Mouse (Mus musculus): Measurements from ENCODE around the gene Mpped2. TPM values are rescaled to one million over a fixed set of nuclear protein-coding genes. Genes with fewer than 3 reads are reported as not detected.

The Mpped2 gene
- polyA plus RNA-seq, 1 experiment: 7.6 TPM

GRCm38 (mm10) chr2:106753703-106754102, 60.6 kb downstream of the Mpped2 start:
- Histone ChIP-seq H3K36me3 (ENCODE audit: control insufficient read depth, insufficient read depth, low read length, poor library complexity, severe bottlenecking) (no peaks in the 10 kb centered on the region), H3K27ac (ENCODE audit: insufficient read depth, low read length) (no peak overlapping the region), H3K9ac (ENCODE audit: low read depth, poor library complexity, severe bottlenecking) (no peak overlapping the region), H3K9me3 (replicated peaks; ENCODE audit: control insufficient read depth, insufficient read depth, low read length, poor library complexity, severe bottlenecking) (no peaks in the 10 kb centered on the region), H3K27me3 (ENCODE audit: control insufficient read depth, insufficient read depth, low read length, poor library complexity, severe bottlenecking) (no peaks in the 10 kb centered on the region), H3K4me1 (ENCODE audit: control insufficient read depth, insufficient read depth, low read length) (no peaks in the 10 kb centered on the region), H3K4me3 (ENCODE audit: low read depth, low read length) (no peak overlapping the region)
- TF ChIP-seq EP300 (IDR thresholded peaks at IDR 0.05; ENCODE audit: insufficient read depth, low read depth, low read length): no peak
- TF ChIP-seq POLR2A (IDR thresholded peaks at IDR 0.05; ENCODE audit: insufficient read depth, low read length): no peak
- no peak for TF ChIP-seq CTCF (IDR thresholded peaks at IDR 0.05; ENCODE audit: low read depth, low read length)

- no peaks in the 10 kb centered on the region for H3K4me1 ChIP-seq (ENCODE audit: control insufficient read depth, insufficient read depth, low read length)
- no peaks in the 10 kb centered on the region for H3K9me3 ChIP-seq (replicated peaks; ENCODE audit: control insufficient read depth, insufficient read depth, low read length, poor library complexity, severe bottlenecking)
- H3K36me3 ChIP-seq (ENCODE audit: control insufficient read depth, insufficient read depth, low read length, poor library complexity, severe bottlenecking): no peaks in the 10 kb centered on the region
- H3K9ac ChIP-seq (ENCODE audit: low read depth, poor library complexity, severe bottlenecking): no peak overlapping the region
- no peak overlapping the region for H3K4me3 ChIP-seq (ENCODE audit: low read depth, low read length)
- H3K27me3 ChIP-seq (ENCODE audit: control insufficient read depth, insufficient read depth, low read length, poor library complexity, severe bottlenecking): no peaks in the 10 kb centered on the region
- no peak overlapping the region for H3K27ac ChIP-seq (ENCODE audit: insufficient read depth, low read length)
- TF ChIP-seq CTCF (IDR thresholded peaks at IDR 0.05; ENCODE audit: low read depth, low read length) (no peak), POLR2A (IDR thresholded peaks at IDR 0.05; ENCODE audit: insufficient read depth, low read length) (no peak), EP300 (IDR thresholded peaks at IDR 0.05; ENCODE audit: insufficient read depth, low read depth, low read length) (no peak)
These were observed 61.6 kb downstream of the Mpped2 start for GRCm38 (mm10) chr2:106754696-106755095.

- Histone ChIP-seq H3K36me3 (ENCODE audit: control insufficient read depth, insufficient read depth, low read length, poor library complexity, severe bottlenecking) (no peaks in the 10 kb centered on the region), H3K27me3 (ENCODE audit: control insufficient read depth, insufficient read depth, low read length, poor library complexity, severe bottlenecking) (no peaks in the 10 kb centered on the region), H3K4me3 (ENCODE audit: low read depth, low read length) (no peak overlapping the region), H3K9me3 (replicated peaks; ENCODE audit: control insufficient read depth, insufficient read depth, low read length, poor library complexity, severe bottlenecking) (no peaks in the 10 kb centered on the region), H3K9ac (ENCODE audit: low read depth, poor library complexity, severe bottlenecking) (no peak overlapping the region), H3K27ac (ENCODE audit: insufficient read depth, low read length) (no peak overlapping the region), H3K4me1 (ENCODE audit: control insufficient read depth, insufficient read depth, low read length) (no peaks in the 10 kb centered on the region)
- no peak for TF ChIP-seq POLR2A (IDR thresholded peaks at IDR 0.05; ENCODE audit: insufficient read depth, low read length)
- no peak for TF ChIP-seq CTCF (IDR thresholded peaks at IDR 0.05; ENCODE audit: low read depth, low read length)
- TF ChIP-seq EP300 (IDR thresholded peaks at IDR 0.05; ENCODE audit: insufficient read depth, low read depth, low read length): no peak
These were observed 63.5 kb downstream of the Mpped2 start for GRCm38 (mm10) chr2:106756354-106757103.

GRCm38 (mm10) chr2:106762920-106763319, 69.9 kb downstream of the Mpped2 start:
- H3K4me1 ChIP-seq (ENCODE audit: control insufficient read depth, insufficient read depth, low read length): no peaks in the 10 kb centered on the region
- H3K27ac ChIP-seq (ENCODE audit: insufficient read depth, low read length): no peak overlapping the region
- H3K36me3 ChIP-seq (ENCODE audit: control insufficient read depth, insufficient read depth, low read length, poor library complexity, severe bottlenecking): no peaks in the 10 kb centered on the region
- H3K9ac ChIP-seq (ENCODE audit: low read depth, poor library complexity, severe bottlenecking): no peak overlapping the region
- no peak overlapping the region for H3K4me3 ChIP-seq (ENCODE audit: low read depth, low read length)
- TF ChIP-seq EP300 (IDR thresholded peaks at IDR 0.05; ENCODE audit: insufficient read depth, low read depth, low read length) (no peak), POLR2A (IDR thresholded peaks at IDR 0.05; ENCODE audit: insufficient read depth, low read length) (no peak), CTCF (IDR thresholded peaks at IDR 0.05; ENCODE audit: low read depth, low read length) (no peak)
- H3K9me3 ChIP-seq (replicated peaks; ENCODE audit: control insufficient read depth, insufficient read depth, low read length, poor library complexity, severe bottlenecking): no peaks in the 10 kb centered on the region
- no peaks in the 10 kb centered on the region for H3K27me3 ChIP-seq (ENCODE audit: control insufficient read depth, insufficient read depth, low read length, poor library complexity, severe bottlenecking)

- Histone ChIP-seq H3K9me3 (replicated peaks; ENCODE audit: control insufficient read depth, insufficient read depth, low read length, poor library complexity, severe bottlenecking) (no peaks in the 10 kb centered on the region), H3K36me3 (ENCODE audit: control insufficient read depth, insufficient read depth, low read length, poor library complexity, severe bottlenecking) (no peaks in the 10 kb centered on the region), H3K27ac (ENCODE audit: insufficient read depth, low read length) (no peak overlapping the region), H3K4me1 (ENCODE audit: control insufficient read depth, insufficient read depth, low read length) (no peaks in the 10 kb centered on the region), H3K9ac (ENCODE audit: low read depth, poor library complexity, severe bottlenecking) (no peak overlapping the region), H3K27me3 (ENCODE audit: control insufficient read depth, insufficient read depth, low read length, poor library complexity, severe bottlenecking) (no peaks in the 10 kb centered on the region), H3K4me3 (ENCODE audit: low read depth, low read length) (no peak overlapping the region)
- TF ChIP-seq EP300 (IDR thresholded peaks at IDR 0.05; ENCODE audit: insufficient read depth, low read depth, low read length): no peak
- TF ChIP-seq CTCF (IDR thresholded peaks at IDR 0.05; ENCODE audit: low read depth, low read length): no peak
These were observed 76.2 kb downstream of the Mpped2 start for GRCm38 (mm10) chr2:106769236-106769635.

- Histone ChIP-seq H3K9ac (ENCODE audit: low read depth, poor library complexity, severe bottlenecking) (no peak overlapping the region), H3K27ac (ENCODE audit: insufficient read depth, low read length) (no peak overlapping the region), H3K9me3 (replicated peaks; ENCODE audit: control insufficient read depth, insufficient read depth, low read length, poor library complexity, severe bottlenecking) (no peaks in the 10 kb centered on the region), H3K4me3 (ENCODE audit: low read depth, low read length) (no peak overlapping the region), H3K4me1 (ENCODE audit: control insufficient read depth, insufficient read depth, low read length) (no peaks in the 10 kb centered on the region), H3K27me3 (ENCODE audit: control insufficient read depth, insufficient read depth, low read length, poor library complexity, severe bottlenecking) (no peaks in the 10 kb centered on the region), H3K36me3 (ENCODE audit: control insufficient read depth, insufficient read depth, low read length, poor library complexity, severe bottlenecking) (no peaks in the 10 kb centered on the region)
- no peak for TF ChIP-seq EP300 (IDR thresholded peaks at IDR 0.05; ENCODE audit: insufficient read depth, low read depth, low read length)
- TF ChIP-seq CTCF (IDR thresholded peaks at IDR 0.05; ENCODE audit: low read depth, low read length): no peak
- TF ChIP-seq POLR2A (IDR thresholded peaks at IDR 0.05; ENCODE audit: insufficient read depth, low read length): no peak
These were observed 79.6 kb downstream of the Mpped2 start for GRCm38 (mm10) chr2:106772643-106773042.
